Comparison of ENCODE assay signal across 8 mouse cellular contexts in genomic region chr2:19371390-19372158, GRCm38 (mm10). TPM values are rescaled to one million over a fixed set of nuclear protein-coding genes. Genes with fewer than 3 reads are reported as not detected.
DNase-seq lines count a peak whose midpoint lies in the region; ATAC-seq lines count a peak whose summit lies in the region.

Gene Msrb2 (plus strand): TSS chr2:19371440.

- peak within 1 kb of the TSS; percentile 49 for H3K9ac ChIP-seq in hindbrain, embryonic 15.5 days

- H3K27ac ChIP-seq in hindbrain, embryonic 15.5 days (replicated peaks): peak within 1 kb of the TSS; percentile 3; the same call in 1 of the 2 replicates

- WGBS in hindbrain, embryonic 15.5 days: under 1% methylated on average over 39 of the region's 39 CpGs

- peak within 1 kb of the TSS; percentile 79 for H3K4me2 ChIP-seq in hindbrain, embryonic 15.5 days

- H3K4me1 ChIP-seq in hindbrain, embryonic 15.5 days (replicated peaks): 0 out of 2 replicates have a peak, but pooled peaks cover 4% of the 10 kb centered on the region

- H3K36me3 ChIP-seq in hindbrain, embryonic 15.5 days: no peaks in the 10 kb centered on the region

- H3K4me3 ChIP-seq in hindbrain, embryonic 15.5 days: peak within 1 kb of the TSS; percentile 54

- no peaks in the 10 kb centered on the region for H3K9me3 ChIP-seq in hindbrain, embryonic 15.5 days

- peak; percentile 85 for ATAC-seq in hindbrain, embryonic 15.5 days (ENCODE audit: low FRiP score, low read depth)

- H3K27me3 ChIP-seq in hindbrain, embryonic 15.5 days: no peaks in the 10 kb centered on the region

- DNase-seq in R1 (ENCODE audit: low read depth, low spot score): peak; percentile 87
- peak; percentile 43 to 68 for DNase-seq in cerebellum, postnatal 4 days (ENCODE audit: low spot score in 2 of 2)
- peak; percentile 63 for DNase-seq in gastrocnemius, adult 18-20 months (ENCODE audit: low spot score)
- DNase-seq in layer of hippocampus, postnatal 36 days: peak; percentile 76 to 80
- DNase-seq in lung, postnatal 25 days (ENCODE audit: low spot score): peak; percentile 71
- peak; percentile 26 for DNase-seq in retina, adult 2 months (ENCODE audit: low read depth, low spot score)
- peak; percentile 79 for DNase-seq in thymus, postnatal 36 days

RNA-seq across cellular contexts. Expression of gene Msrb2, which starts in this region (rescaled TPM):
- 10 to 100 TPM; 14.6 to 19.4 TPM for total RNA-seq in gastrocnemius, adult 18-20 months (2021)
- 9.6 and 11.5 TPM in 2 replicates for polyA plus RNA-seq in hindbrain, embryonic 15.5 days (2015; fragmentation: Nextera tagmentation; extraction: Ambion mirVana)
- 10 to 100 TPM; 30.0 to 31.4 TPM for total RNA-seq in layer of hippocampus, postnatal 36 days (2021)

Comparison
In these comparisons a context has a peak if more than half of its experiments do, and no peak if none do; other contexts are left out.
1. Peak in every context shown above with its lines: DNase-seq, ATAC-seq, H3K4me3 ChIP-seq and H3K27ac ChIP-seq.
2. DNase-seq: peak in every context shown above with its lines; median percentile 87 in R1; 79 in thymus, postnatal 36 days; 78 in layer of hippocampus, postnatal 36 days; 71 in lung, postnatal 25 days; 63 in gastrocnemius, adult 18-20 months; 56 in cerebellum, postnatal 4 days; 26 in retina, adult 2 months.